Comparison of ENCODE assay signal across 8 mouse cellular contexts in the genomic region with DNA sequence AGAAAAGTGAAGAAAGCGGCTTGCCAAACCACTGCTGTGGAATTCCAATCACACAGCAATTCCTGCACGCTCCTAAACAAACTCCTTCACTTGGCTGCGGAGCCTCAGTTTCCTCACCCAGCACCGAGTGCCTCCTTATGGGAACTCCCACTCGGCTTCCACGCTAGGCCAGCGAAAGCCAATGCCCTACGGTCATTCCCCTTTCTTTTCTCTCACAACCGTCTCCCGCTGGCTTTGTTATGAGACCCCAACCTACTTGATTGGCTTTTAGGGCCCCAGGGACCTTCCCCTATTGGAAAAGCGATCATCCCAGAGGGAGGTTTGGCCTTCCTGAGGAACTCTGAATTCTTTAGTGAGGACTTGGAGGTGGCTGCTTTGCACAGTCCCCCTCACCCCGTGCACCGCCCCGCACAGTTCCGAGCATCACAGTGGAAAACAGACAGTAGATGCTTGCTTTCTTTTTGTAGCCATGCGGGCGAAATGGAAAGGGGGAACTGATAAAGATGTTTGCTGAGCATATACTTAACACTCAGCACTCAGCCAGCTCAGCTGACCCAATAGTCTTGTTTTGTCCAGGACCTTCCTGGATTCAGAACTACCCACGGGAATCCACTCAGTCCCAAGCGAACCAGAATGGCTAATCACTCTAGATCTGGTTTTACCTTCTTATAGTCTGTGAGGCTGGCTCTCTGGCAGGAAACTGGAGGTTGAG. TPM values are rescaled to one million over a fixed set of nuclear protein-coding genes. Genes with fewer than 3 reads are reported as not detected.
DNase-seq lines count a peak whose midpoint lies in the region; ATAC-seq and TF ChIP-seq lines count a peak whose summit lies in the region.

No protein-coding gene starts in this region.

- no peak for TF ChIP-seq CTCF in kidney, postnatal 0 days (IDR thresholded peaks at IDR 0.05; ENCODE audit: low read depth)

- H3K9me3 ChIP-seq in kidney, postnatal 0 days (replicated peaks; ENCODE audit: low read length): no peaks in the 10 kb centered on the region
- no peaks in the 10 kb centered on the region for H3K9me3 ChIP-seq in embryonic facial prominence, embryonic 11.5 days (replicated peaks; ENCODE audit: control insufficient read depth, low read length)
- no peaks in the 10 kb centered on the region for H3K9me3 ChIP-seq in intestine, embryonic 16.5 days (ENCODE audit: control insufficient read depth, low read length)
- no peaks in the 10 kb centered on the region for H3K9me3 ChIP-seq in neural tube, embryonic 13.5 days

- WGBS in kidney, postnatal 0 days: 13% methylated on average over 19 of the region's 19 CpGs
- under 1% methylated on average over 19 of the region's 19 CpGs for WGBS in embryonic facial prominence, embryonic 11.5 days
- 13% methylated on average over 19 of the region's 19 CpGs for WGBS in intestine, embryonic 16.5 days
- 3% methylated on average over 19 of the region's 19 CpGs for WGBS in neural tube, embryonic 13.5 days

- no peak for ATAC-seq in kidney, postnatal 0 days (replicated peaks; ENCODE audit: low FRiP score, low read depth)
- ATAC-seq in embryonic facial prominence, embryonic 11.5 days (replicated peaks; ENCODE audit: insufficient number of reproducible peaks, low FRiP score, low TSS enrichment, low read depth): no peak
- no peak for ATAC-seq in intestine, embryonic 16.5 days
- ATAC-seq in neural tube, embryonic 13.5 days (ENCODE audit: low read depth): peak; percentile 32

- H3K27me3 ChIP-seq in kidney, postnatal 0 days (ENCODE audit: insufficient read depth, low read length): no peaks in the 10 kb centered on the region; the same call in 1 of the 2 replicates
- peaks cover 9% of the 10 kb centered on the region; the same call in 1 of the 2 replicates for H3K27me3 ChIP-seq in embryonic facial prominence, embryonic 11.5 days (ENCODE audit: control insufficient read depth, insufficient read depth, low read length)
- peaks cover 17% of the 10 kb centered on the region for H3K27me3 ChIP-seq in intestine, embryonic 16.5 days (replicated peaks; ENCODE audit: control insufficient read depth, insufficient read depth, low read length)
- H3K27me3 ChIP-seq in neural tube, embryonic 13.5 days: peaks cover 51% of the 10 kb centered on the region

- H3K4me2 ChIP-seq in kidney, postnatal 0 days (ENCODE audit: low read length): peak overlapping the region; percentile 95
- H3K4me2 ChIP-seq in embryonic facial prominence, embryonic 11.5 days (ENCODE audit: low read depth, low read length): peak overlapping the region; percentile 89
- peak overlapping the region; percentile 96 for H3K4me2 ChIP-seq in intestine, embryonic 16.5 days (ENCODE audit: low read depth, low read length)
- H3K4me2 ChIP-seq in neural tube, embryonic 13.5 days: peak overlapping the region; percentile 85

- 0 out of 2 replicates have a peak overlapping the region, but pooled peaks have one; percentile 15 for H3K27ac ChIP-seq in kidney, postnatal 0 days
- no peak overlapping the region for H3K27ac ChIP-seq in embryonic facial prominence, embryonic 11.5 days (replicated peaks; ENCODE audit: low read depth, low read length)
- H3K27ac ChIP-seq in intestine, embryonic 16.5 days (ENCODE audit: low read length): no peak overlapping the region
- H3K27ac ChIP-seq in neural tube, embryonic 13.5 days (replicated peaks): peak overlapping the region; percentile 49; the same call in 1 of the 2 replicates

- no peaks in the 10 kb centered on the region for H3K36me3 ChIP-seq in kidney, postnatal 0 days (ENCODE audit: insufficient read depth, low read length)
- no peaks in the 10 kb centered on the region for H3K36me3 ChIP-seq in embryonic facial prominence, embryonic 11.5 days (replicated peaks; ENCODE audit: control insufficient read depth, insufficient read depth, low read depth, low read length)
- no peaks in the 10 kb centered on the region for H3K36me3 ChIP-seq in intestine, embryonic 16.5 days (ENCODE audit: control insufficient read depth, insufficient read depth, low read length)
- H3K36me3 ChIP-seq in neural tube, embryonic 13.5 days: no peaks in the 10 kb centered on the region

- H3K4me3 ChIP-seq in kidney, postnatal 0 days (replicated peaks; ENCODE audit: low read depth, low read length): peak overlapping the region; percentile 39
- peak overlapping the region; percentile 49 for H3K4me3 ChIP-seq in embryonic facial prominence, embryonic 11.5 days (ENCODE audit: low read depth, low read length)
- H3K4me3 ChIP-seq in intestine, embryonic 16.5 days (ENCODE audit: low read length): peak overlapping the region; percentile 57
- H3K4me3 ChIP-seq in neural tube, embryonic 13.5 days: peak overlapping the region; percentile 45

- peaks cover 17% of the 10 kb centered on the region; the same call in 1 of the 2 replicates for H3K4me1 ChIP-seq in kidney, postnatal 0 days (replicated peaks; ENCODE audit: insufficient read depth, low read length)
- H3K4me1 ChIP-seq in embryonic facial prominence, embryonic 11.5 days (ENCODE audit: control insufficient read depth, insufficient read depth, low read length): peaks cover 4% of the 10 kb centered on the region; the same call in 1 of the 2 replicates
- H3K4me1 ChIP-seq in intestine, embryonic 16.5 days (ENCODE audit: control insufficient read depth, insufficient read depth, low read length): peaks cover 38% of the 10 kb centered on the region
- H3K4me1 ChIP-seq in neural tube, embryonic 13.5 days (replicated peaks): peaks cover 37% of the 10 kb centered on the region

- H3K9ac ChIP-seq in kidney, postnatal 0 days (ENCODE audit: low read depth, low read length): peak overlapping the region; percentile 62; the same call in 1 of the 2 replicates
- H3K9ac ChIP-seq in embryonic facial prominence, embryonic 11.5 days (replicated peaks; ENCODE audit: low read length): peak overlapping the region; percentile 40
- peak overlapping the region; percentile 72 for H3K9ac ChIP-seq in intestine, embryonic 16.5 days (ENCODE audit: low read depth, low read length)
- peak overlapping the region; percentile 64 for H3K9ac ChIP-seq in neural tube, embryonic 13.5 days

- no peak for DNase-seq in kidney, postnatal 0 days (ENCODE audit: low spot score)
- no peak for DNase-seq in kidney, postnatal 14 days
- peak; percentile 43 for DNase-seq in embryonic facial prominence, embryonic 11.5 days (ENCODE audit: low spot score)
- no peak for DNase-seq in right cerebral cortex, adult 2 months (ENCODE audit: low spot score in 2 of 2)
- DNase-seq in layer of hippocampus, adult 9-11 months: no peak
- DNase-seq in frontal cortex, adult 2 months (ENCODE audit: extremely low spot score in 1 of 2, low spot score in 1 of 2): no peak

RNA-seq across cellular contexts. Expression of a gene that starts 0.5 kb away (rescaled TPM):
- polyA plus RNA-seq in kidney, postnatal 0 days (2015; fragmentation: Nextera tagmentation; extraction: Ambion mirVana): 43.9 and 45.4 TPM in 2 replicates
- 41.8 and 50.2 TPM in 2 replicates for polyA plus RNA-seq in embryonic facial prominence, embryonic 11.5 days (2014; fragmentation: Nextera tagmentation; extraction: Ambion mirVana)
- polyA plus RNA-seq in intestine, embryonic 16.5 days (2015; fragmentation: Nextera tagmentation; extraction: Ambion mirVana): 31.4 and 31.5 TPM in 2 replicates
- 126 and 132 TPM in 2 replicates for polyA plus RNA-seq in neural tube, embryonic 13.5 days (2015; fragmentation: Nextera tagmentation; extraction: Ambion mirVana)
- 154 and 170 TPM in 2 replicates for polyA plus RNA-seq in frontal cortex, adult 2 months (2012; rRNA removed)

RNA-seq across cellular contexts. Expression of a gene that starts 21.1 kb away (rescaled TPM):
- polyA plus RNA-seq in kidney, postnatal 0 days (2015; fragmentation: Nextera tagmentation; extraction: Ambion mirVana): 70.0 and 76.5 TPM in 2 replicates
- 57.1 and 68.6 TPM in 2 replicates for polyA plus RNA-seq in embryonic facial prominence, embryonic 11.5 days (2014; fragmentation: Nextera tagmentation; extraction: Ambion mirVana)
- 57.9 and 64.0 TPM in 2 replicates for polyA plus RNA-seq in intestine, embryonic 16.5 days (2015; fragmentation: Nextera tagmentation; extraction: Ambion mirVana)
- polyA plus RNA-seq in neural tube, embryonic 13.5 days (2015; fragmentation: Nextera tagmentation; extraction: Ambion mirVana): 80.8 and 93.1 TPM in 2 replicates
- 47.4 and 47.7 TPM in 2 replicates for polyA plus RNA-seq in frontal cortex, adult 2 months (2012; rRNA removed)

RNA-seq across cellular contexts. Expression of a gene that starts 24.7 kb away (rescaled TPM):
- 9.2 and 9.4 TPM in 2 replicates for polyA plus RNA-seq in kidney, postnatal 0 days (2015; fragmentation: Nextera tagmentation; extraction: Ambion mirVana)
- polyA plus RNA-seq in embryonic facial prominence, embryonic 11.5 days (2014; fragmentation: Nextera tagmentation; extraction: Ambion mirVana): 3.0 and 4.7 TPM in 2 replicates
- 6.1 and 7.5 TPM in 2 replicates for polyA plus RNA-seq in intestine, embryonic 16.5 days (2015; fragmentation: Nextera tagmentation; extraction: Ambion mirVana)
- 4.9 and 5.4 TPM in 2 replicates for polyA plus RNA-seq in neural tube, embryonic 13.5 days (2015; fragmentation: Nextera tagmentation; extraction: Ambion mirVana)
- polyA plus RNA-seq in frontal cortex, adult 2 months (2012; rRNA removed): 6.6 and 6.9 TPM in 2 replicates

RNA-seq across cellular contexts. Expression of a gene that starts 25.3 kb away (rescaled TPM):
- polyA plus RNA-seq in kidney, postnatal 0 days (2015; fragmentation: Nextera tagmentation; extraction: Ambion mirVana): 219 and 254 TPM in 2 replicates
- 102 TPM in 2 replicates for polyA plus RNA-seq in embryonic facial prominence, embryonic 11.5 days (2014; fragmentation: Nextera tagmentation; extraction: Ambion mirVana)
- 418 and 551 TPM in 2 replicates for polyA plus RNA-seq in intestine, embryonic 16.5 days (2015; fragmentation: Nextera tagmentation; extraction: Ambion mirVana)
- polyA plus RNA-seq in neural tube, embryonic 13.5 days (2015; fragmentation: Nextera tagmentation; extraction: Ambion mirVana): 97.5 and 109 TPM in 2 replicates
- polyA plus RNA-seq in frontal cortex, adult 2 months (2012; rRNA removed): 177 and 194 TPM in 2 replicates

RNA-seq across cellular contexts. Expression of a gene that starts 29.7 kb away (rescaled TPM):
- not detected in 2 replicates for polyA plus RNA-seq in kidney, postnatal 0 days (2015; fragmentation: Nextera tagmentation; extraction: Ambion mirVana)
- 0.36 TPM in 1 of 2 replicates, not detected in the other for polyA plus RNA-seq in embryonic facial prominence, embryonic 11.5 days (2014; fragmentation: Nextera tagmentation; extraction: Ambion mirVana)
- polyA plus RNA-seq in intestine, embryonic 16.5 days (2015; fragmentation: Nextera tagmentation; extraction: Ambion mirVana): not detected in 2 replicates
- polyA plus RNA-seq in neural tube, embryonic 13.5 days (2015; fragmentation: Nextera tagmentation; extraction: Ambion mirVana): not detected in 2 replicates
- 0.69 TPM in 1 of 2 replicates, not detected in the other for polyA plus RNA-seq in frontal cortex, adult 2 months (2012; rRNA removed)

Comparison
In these comparisons a context has a peak if more than half of its experiments do, and no peak if none do; other contexts are left out.
1. H3K27ac ChIP-seq: peak in kidney, postnatal 0 days (single experiment) and neural tube, embryonic 13.5 days (single experiment); none in embryonic facial prominence, embryonic 11.5 days (single experiment) and intestine, embryonic 16.5 days (single experiment).
2. Peak in every context shown above with its lines, with median percentiles within 50 percentile points of each other: H3K4me2 ChIP-seq, H3K4me3 ChIP-seq and H3K9ac ChIP-seq.